ENCODE assay signal across 13 mouse cellular contexts in the genomic region with DNA sequence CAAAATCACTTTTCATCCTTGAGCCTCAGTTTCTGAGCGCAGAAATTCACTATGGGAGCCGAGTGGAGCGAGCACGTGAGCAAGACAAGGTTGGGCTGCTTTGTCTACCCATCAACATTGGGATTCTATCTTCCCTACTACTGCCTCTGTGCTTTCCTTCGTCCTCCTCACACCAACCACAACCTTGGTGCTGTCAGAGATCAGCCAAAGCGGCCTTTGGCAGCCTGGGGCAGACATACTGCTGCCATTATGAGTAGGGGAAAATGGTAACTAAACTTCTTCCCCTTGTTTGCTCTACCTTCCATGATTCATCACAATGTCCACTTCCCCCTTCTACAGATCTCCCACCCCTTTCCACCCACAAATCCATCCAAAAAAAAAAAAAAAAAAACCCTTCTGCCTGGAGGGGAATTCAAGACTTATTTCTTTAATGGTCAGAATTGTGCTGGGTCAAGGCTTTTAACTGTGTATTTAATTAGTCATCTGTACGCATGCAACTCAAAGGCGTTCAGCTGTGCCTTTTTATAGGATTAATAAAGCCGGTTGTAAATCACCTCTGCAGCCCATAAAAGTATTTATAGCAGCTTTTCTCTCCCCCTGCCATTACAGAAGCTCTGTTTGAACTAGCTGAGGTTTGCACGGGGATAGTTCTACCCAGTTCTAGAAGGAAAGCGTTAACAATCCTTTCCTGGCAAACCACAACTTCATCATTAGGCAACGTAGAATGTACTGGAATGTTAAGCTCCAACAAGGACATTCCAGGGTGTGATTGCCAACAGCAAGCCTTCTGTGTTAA.
DNase-seq lines count a peak whose midpoint lies in the region; ATAC-seq and TF ChIP-seq lines count a peak whose summit lies in the region.
"Had no signal": no experiment of that assay in that cellular context is flagged by ENCODE, and none has a peak within 500 bp of the region (broad histone marks: within the 10 kb centered on the region; RNA-seq: fewer than 3 reads in every experiment).

No protein-coding gene starts in this region.

- WGBS in intestine, embryonic 15.5 days = 58% methylated on average over 12 of the region's 12 CpGs
- whole genome bisulfite sequencing in limb, embryonic 14.5 days = 38% methylated on average over 12 of the region's 12 CpGs

- no peak overlapping the region for H3K9ac ChIP-seq in intestine, embryonic 15.5 days
- no peak overlapping the region for H3K9ac ChIP-seq in limb, embryonic 14.5 days (ENCODE audit: low read depth, low read length, severe bottlenecking)

- intact Hi-C loops in gastrocnemius, adult 2 months (cut with DNase I) = no loop called here
- intact Hi-C loops in left cerebral cortex, postnatal 10 days (cut with DNase I) = no loop called here

- no peak overlapping the region for H3K4me2 ChIP-seq in intestine, embryonic 15.5 days (replicated peaks)
- H3K4me2 ChIP-seq in limb, embryonic 14.5 days (replicated peaks; ENCODE audit: low read depth, low read length, severe bottlenecking) = peak overlapping the region; percentile 26; the same call in 1 of the 2 replicates
- H3K4me2 ChIP-seq: heart, embryonic 11.5 days had no signal

- DNase-seq in gastrocnemius, adult 2 months = no peak
- no peak for DNase-seq in gastrocnemius, adult 8-10 months (ENCODE audit: low spot score in 2 of 2)
- DNase-seq in Patski (ENCODE audit: low read depth, low spot score) = peak; percentile 99
- peak; percentile 88 for DNase-seq in limb, embryonic 14.5 days (ENCODE audit: low spot score)
- no peak for DNase-seq in layer of hippocampus, postnatal 10 days (ENCODE audit: low spot score in 2 of 2)
- DNase-seq in left cerebral cortex, postnatal 10 days (ENCODE audit: extremely low spot score in 1 of 2, low spot score in 2 of 2) = no peak
- no peak for DNase-seq in frontal cortex, adult 2 months (ENCODE audit: extremely low spot score in 1 of 2, low spot score in 1 of 2)

- TF ChIP-seq POLR2A in limb, embryonic 14.5 days (IDR thresholded peaks at IDR 0.05; ENCODE audit: borderline replicate concordance, extremely low read depth, insufficient read depth, insufficient read length) = no peak

- POLR2A ChIA-PET in Patski (lab: Charles Lee) = interaction anchor here (0.6 to 0.8 kb wide), 4 partner anchors 219 to 530 kb away, joined by 3 to 5 read pairs (median 4); no protein-coding TSS in a partner anchor

- no peak overlapping the region for H3K4me3 ChIP-seq in gastrocnemius, adult 2 months
- no peak overlapping the region for H3K4me3 ChIP-seq in intestine, embryonic 15.5 days (replicated peaks)
- no peak overlapping the region for H3K4me3 ChIP-seq in limb, embryonic 14.5 days (replicated peaks; ENCODE audit: low read length)

- in situ Hi-C loops in Patski (cut with MboI; ENCODE audit: low pct_unique_long_range_greater_than_20kb) = loop anchor here (10.0 kb wide), 1 partner anchor 267 kb away; no protein-coding TSS in a partner anchor

- H3K4me1 ChIP-seq in intestine, embryonic 15.5 days (replicated peaks) = 0 out of 2 replicates have a peak, but pooled peaks cover 6% of the 10 kb centered on the region
- peaks cover 17% of the 10 kb centered on the region for H3K4me1 ChIP-seq in limb, embryonic 14.5 days (ENCODE audit: control insufficient read depth, insufficient read depth, low read length)

- no peaks in the 10 kb centered on the region for H3K9me3 ChIP-seq in intestine, embryonic 15.5 days
- H3K9me3 ChIP-seq in limb, embryonic 14.5 days (ENCODE audit: control insufficient read depth, low read length) = no peaks in the 10 kb centered on the region

- no peaks in the 10 kb centered on the region for H3K27me3 ChIP-seq in Patski
- no peaks in the 10 kb centered on the region for H3K27me3 ChIP-seq in intestine, embryonic 15.5 days (replicated peaks)
- no peaks in the 10 kb centered on the region for H3K27me3 ChIP-seq in limb, embryonic 14.5 days (ENCODE audit: control insufficient read depth, insufficient read depth, low read length)

- no peaks in the 10 kb centered on the region for H3K36me3 ChIP-seq in intestine, embryonic 15.5 days
- H3K36me3 ChIP-seq in limb, embryonic 14.5 days (ENCODE audit: control insufficient read depth, insufficient read depth, low read length) = no peaks in the 10 kb centered on the region

- ATAC-seq in Patski = peak; percentile 95
- ATAC-seq in intestine, embryonic 15.5 days = peak; percentile 77
- peak; percentile 77 for ATAC-seq in limb, embryonic 14.5 days (ENCODE audit: low FRiP score, low read depth)
- ATAC-seq: CD4-positive, CD25-positive, alpha-beta regulatory T cell, adult 4 months; forebrain, embryonic 16.5 days; hindbrain, embryonic 16.5 days had no signal

- CTCF ChIA-PET in Patski (lab: Charles Lee) = interaction anchor here (1.1 to 1.8 kb wide), 3 partner anchors 38 to 530 kb away, joined by 3 to 4 read pairs (median 3); no protein-coding TSS in a partner anchor

- H3K27ac ChIP-seq in gastrocnemius, adult 2 months = peak overlapping the region; percentile 63
- no peak overlapping the region for H3K27ac ChIP-seq in intestine, embryonic 15.5 days
- H3K27ac ChIP-seq in limb, embryonic 14.5 days (replicated peaks; ENCODE audit: low read depth, low read length) = peak overlapping the region; percentile 40; the same call in 1 of the 2 replicates
- H3K27ac ChIP-seq: macrophage had no signal

- no peak for TF ChIP-seq CTCF in gastrocnemius, adult 2 months (IDR thresholded peaks at IDR 0.05)
- TF ChIP-seq CTCF in Patski (IDR thresholded peaks at IDR 0.05) = no peak

Comparison
In these comparisons a context has a peak if more than half of its experiments do, and no peak if none do; other contexts are left out.
1. DNase-seq: peak in Patski (single experiment) and limb, embryonic 14.5 days (single experiment); none in gastrocnemius, adult 2 months (single experiment), gastrocnemius, adult 8-10 months (0 of 2), layer of hippocampus, postnatal 10 days (0 of 2), left cerebral cortex, postnatal 10 days (0 of 2) and frontal cortex, adult 2 months (0 of 2).
2. Peak in every context shown above with its lines, with median percentiles within 50 percentile points of each other: ATAC-seq.